Mouse (Mus musculus) adrenal gland, postnatal 36 days (tissue): ENCODE results near the gene Zbtb12. TPM values are rescaled to one million over a fixed set of nuclear protein-coding genes. Genes with fewer than 3 reads are reported as not detected.
A peak's percentile ranks its signal among the peaks of the same experiment; 100 is the strongest.
"Not testable (repeated sequence)": the region's sequence is repeated elsewhere in the genome, so short reads cannot be mapped to it uniquely, and the experiment has no call there.

ENCODE experiments used
- DNase-seq, 2 experiments: peaks; one replicate each; pipeline ENCODE4 v3.0.0; 2021; ENCODE audit warnings: mixed read lengths in 1 of 2
- long read RNA-seq, 2 experiments: library from polyadenylated mRNA; stranded (forward); transcript quantifications; one replicate each; pipeline ENCODE4 v2.0.0; 2021; ENCODE audit warnings: borderline sequencing depth in 2 of 2
- total RNA-seq, 2 experiments: library from RNA; stranded (reverse); gene quantifications; 2 replicates each; pipeline ENCODE4 v1.2.3; 2021

The Zbtb12 gene
- total RNA-seq: 10 to 100 TPM; 10.4 to 17.4 TPM
- long read RNA-seq, experiment 1, partial matches to known transcripts: 1 of 4 reads
- long read RNA-seq, experiment 1, other reads (novel, unspliced or antisense): 0 of 4 reads
- long read RNA-seq, experiment 2, partial matches to known transcripts: 0 of 1 reads
- long read RNA-seq, experiment 2, other reads (novel, unspliced or antisense): 1 of 1 reads

DNA sequence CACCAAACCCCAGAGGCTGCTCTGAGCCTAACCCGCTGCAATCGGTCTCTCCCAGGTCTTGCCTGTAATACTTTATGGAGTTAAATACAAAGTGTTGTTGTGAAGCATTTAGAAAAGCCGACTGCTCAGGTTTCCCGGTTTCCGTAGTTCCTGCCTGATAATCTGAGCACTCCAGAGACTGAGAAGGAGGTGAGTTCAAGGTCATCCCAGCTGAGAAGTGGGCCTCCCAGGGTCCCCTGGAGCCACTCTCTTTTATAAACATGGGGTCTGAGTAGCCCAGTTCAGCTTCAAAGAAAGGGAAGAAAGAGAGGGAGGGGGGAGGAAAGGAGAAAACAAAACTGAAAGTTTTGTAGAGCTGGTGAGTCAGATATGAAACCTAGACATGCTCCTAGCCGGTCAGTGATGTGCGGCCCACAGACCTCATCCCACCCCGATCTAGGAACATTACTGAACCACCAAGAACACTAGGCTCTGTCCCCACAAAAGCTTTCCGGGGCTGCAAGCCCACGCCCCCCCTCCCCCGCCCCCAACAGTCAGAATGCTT lies at the start of gene Zbtb12:
Gene Zbtb12 (plus strand): TSS at position 148 of the 544 bp plus-strand sequence.
- no peak for DNase-seq

DNA sequence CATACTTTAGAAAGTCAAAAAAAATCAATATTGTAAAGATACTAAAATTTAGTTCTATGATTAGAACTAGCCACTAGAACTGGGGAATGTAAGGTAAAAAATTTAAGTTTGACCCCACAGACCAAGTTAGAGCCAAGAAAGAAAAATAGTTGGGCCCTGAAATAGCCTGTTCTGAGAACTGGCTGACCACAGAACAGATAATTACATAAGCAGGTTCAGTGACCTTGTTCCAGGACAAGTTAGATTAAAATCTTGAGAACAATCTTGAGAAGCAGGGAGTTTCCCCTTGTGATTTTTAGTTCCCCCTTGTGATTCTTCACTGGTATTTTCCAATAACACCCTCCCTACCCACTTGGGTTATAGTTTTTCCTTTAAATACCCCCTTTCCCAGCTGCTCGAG lies 48.5 kb upstream of the Zbtb12 start:
- not testable (repeated sequence) for DNase-seq

DNA sequence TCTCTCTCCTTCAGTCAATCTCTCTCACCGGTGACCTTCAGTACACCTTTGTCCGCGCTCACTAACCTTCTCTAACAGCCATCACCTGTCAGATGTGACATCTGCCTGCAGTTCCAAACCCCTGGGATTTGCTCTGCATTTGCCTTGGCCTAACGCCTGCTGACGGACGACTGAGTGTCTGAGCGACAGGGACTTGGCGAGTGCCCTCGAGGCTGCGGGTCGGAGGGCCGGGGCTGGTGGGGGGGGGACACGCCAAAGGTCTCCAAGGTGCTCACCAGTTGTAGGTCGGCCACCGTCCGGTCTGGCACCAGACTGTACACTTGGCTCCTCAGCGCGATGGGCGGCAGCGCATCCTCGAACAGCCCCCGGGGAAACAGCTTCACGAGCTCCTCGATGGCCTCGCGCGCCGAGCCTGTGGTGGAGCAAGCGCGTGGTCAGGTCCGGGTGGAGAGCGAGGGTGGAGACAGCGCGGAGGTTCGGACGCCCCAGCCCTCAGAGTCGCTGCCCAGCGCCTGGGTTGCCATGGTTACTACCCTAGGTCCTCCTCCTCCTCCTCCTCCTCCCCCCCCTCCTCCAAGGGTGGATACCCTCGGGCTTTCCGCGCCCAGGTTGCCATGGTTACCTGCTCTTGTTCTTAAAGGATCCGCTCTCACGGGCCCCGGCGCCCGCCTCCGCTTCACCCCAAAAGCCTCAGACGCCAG lies 43.0 kb upstream of the Zbtb12 start:
- peak in 1 of 2 experiments; percentile 84 for DNase-seq

DNA sequence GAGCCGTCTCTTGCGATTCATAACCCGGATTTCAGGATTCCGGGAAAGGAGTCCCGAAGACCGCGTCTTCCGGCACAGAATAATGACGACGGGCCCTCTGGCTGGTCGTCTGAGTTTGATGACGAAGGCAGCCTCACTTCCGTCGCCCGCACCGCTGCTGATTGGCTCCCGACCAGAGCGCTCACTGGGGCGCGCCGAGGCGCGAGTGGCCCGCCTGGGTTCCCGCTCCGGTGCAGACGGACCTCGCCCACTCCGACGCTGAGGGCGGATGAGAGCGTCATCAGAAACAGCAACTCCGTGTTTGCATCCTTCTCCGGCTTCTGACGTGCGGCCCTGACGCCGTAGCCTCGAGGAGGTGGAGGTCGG lies 42.4 kb upstream of the Zbtb12 start, which contains the start of the genes Stk19 and Dxo:
Gene Stk19 (minus strand): TSS at position 90 of the 366 bp plus-strand sequence.
Gene Dxo (plus strand): TSS at position 164 of the 366 bp plus-strand sequence.
- DNase-seq: peak; percentile 97

DNA sequence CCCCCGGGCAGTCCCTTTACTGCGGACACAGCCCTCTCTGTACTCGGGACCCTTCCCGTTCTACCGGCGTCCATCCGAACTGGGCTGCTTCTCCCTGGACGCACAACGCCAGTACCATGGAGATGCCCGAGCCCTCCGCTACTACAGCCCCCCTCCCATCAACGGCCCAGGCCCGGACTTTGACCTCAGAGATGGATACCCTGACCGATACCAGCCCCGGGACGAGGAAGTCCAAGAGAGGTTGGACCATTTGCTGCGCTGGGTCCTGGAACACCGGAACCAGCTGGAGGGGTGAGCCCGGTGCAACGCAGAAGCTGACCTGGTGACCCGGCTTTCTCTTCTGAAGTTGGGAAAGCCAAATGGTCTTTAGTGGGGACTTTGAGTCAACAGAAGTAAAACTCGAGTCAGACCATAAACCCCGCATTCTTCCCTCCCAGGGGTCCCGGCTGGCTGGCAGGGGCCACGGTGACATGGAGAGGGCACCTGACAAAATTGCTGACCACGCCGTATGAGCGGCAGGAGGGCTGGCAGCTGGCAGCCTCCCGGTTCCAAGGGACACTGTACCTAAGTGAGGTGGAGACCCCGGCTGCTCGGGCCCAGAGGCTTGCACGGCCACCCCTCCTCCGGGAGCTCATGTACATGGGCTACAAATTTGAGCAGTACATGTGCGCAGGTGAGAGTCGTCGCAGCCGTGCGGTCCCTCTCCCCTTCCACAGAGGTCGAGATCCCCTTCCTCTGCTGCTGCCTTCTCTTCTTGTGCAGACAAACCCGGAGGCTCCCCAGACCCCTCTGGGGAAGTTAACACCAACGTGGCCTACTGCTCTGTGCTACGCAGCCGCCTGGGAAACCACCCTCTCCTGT lies 41.6 kb upstream of the Zbtb12 start:
- DNase-seq: peak in 1 of 2 experiments; percentile 12

DNA sequence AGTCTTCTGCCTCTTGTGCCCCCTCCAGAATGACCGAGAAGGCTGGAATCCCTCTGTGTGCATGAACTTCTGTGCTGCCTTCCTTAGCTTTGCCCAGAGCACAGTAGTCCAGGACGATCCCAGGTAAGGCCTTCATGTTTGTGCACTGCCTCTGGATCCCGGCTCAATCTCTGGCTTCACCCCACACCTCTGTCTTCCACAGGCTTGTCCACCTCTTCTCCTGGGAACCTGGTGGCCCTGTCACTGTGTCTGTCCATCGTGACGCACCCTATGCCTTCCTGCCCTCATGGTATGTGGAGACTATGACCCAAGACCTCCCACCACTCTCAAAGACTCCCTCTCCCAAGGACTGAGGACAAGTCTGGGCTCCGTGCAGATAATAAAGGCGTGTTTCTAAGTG lies 40.5 kb upstream of the Zbtb12 start:
- no peak for DNase-seq

DNA sequence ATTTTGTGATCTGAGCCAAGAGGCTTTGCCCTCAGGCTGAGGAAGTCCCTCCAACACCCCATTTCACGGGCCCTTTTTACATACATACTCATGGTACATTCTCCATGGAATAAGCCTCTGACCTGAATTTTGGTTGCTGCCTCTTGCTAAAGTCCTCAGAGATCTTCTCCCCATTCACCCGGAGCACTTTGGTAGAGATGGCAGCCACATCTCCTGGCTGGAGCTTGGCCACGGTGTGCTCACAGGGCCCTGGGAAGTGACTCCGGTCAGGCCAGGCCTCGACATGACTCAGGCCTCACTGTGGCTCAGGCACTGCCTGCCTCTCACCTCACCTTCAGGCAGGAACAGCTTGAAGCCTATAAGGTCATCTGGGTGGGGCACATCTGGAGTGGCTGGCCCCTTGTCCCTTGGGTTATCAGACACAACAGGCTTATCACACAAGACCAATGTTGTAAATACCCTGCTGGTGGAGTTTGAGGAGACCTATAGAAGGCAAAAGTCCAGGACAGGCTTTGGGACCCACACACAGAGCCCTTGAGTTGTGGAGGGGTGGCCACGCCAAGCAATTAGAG lies 38.5 kb upstream of the Zbtb12 start:
- DNase-seq: no peak

DNA sequence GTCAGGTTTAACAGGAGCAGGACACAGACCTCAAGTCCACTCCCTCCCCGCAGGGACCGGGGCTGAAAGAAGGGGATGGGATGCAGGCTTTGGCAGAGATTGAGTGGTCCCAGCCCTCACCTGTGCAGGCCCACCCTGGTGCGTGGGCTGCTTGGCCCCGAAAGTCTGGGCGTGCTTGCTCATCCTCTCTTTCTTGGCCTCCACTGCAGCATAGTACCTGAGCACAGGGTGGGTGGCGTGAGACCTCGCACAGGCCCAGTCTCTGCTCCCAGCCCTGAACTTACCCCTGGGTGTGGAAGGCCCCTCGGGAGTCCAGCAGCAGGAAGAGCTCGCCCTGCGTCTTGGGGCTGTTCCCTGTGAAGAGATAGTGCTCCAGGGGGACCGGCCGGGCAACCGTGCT lies 34.4 kb upstream of the Zbtb12 start:
- DNase-seq: no peak

DNA sequence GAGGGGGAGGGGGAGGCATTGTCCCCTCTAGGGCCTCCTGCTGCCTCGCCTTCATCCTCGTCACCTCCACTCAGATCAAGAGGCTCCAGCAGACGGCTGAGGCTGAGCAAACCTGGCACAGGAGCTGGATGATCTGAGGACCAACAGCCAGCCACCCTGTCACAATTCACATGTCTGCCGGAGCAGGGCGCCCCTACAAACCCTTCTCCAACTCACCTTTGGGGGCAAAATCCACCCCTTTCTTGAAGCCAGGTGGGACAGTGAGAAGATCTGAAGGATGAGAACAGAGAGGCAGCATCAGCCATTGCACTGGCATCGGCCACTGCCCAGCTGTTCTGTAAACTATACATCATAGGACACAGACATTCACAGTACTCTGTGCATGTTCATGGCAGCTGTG lies 32.1 kb upstream of the Zbtb12 start:
- DNase-seq: no peak

DNA sequence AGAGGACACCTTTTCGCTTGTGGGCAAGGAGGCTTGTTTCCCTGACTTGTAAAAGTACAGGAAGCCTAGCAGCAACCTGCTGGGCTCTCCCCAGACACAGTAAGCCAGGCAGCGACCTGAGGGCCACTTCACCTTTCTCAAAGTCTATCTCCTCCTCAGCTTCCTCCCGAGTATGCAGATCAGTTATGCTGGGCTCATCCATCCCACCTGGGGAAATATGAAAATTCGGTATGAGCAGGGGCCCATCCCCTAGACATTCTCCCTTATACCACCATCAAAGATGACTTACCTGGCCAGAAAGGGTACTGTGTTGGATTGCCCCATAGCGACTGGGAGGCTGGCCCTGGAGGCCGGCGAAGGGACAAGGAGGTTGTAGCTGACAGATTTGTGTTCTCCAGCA lies 31.7 kb upstream of the Zbtb12 start:
- no peak for DNase-seq

DNA sequence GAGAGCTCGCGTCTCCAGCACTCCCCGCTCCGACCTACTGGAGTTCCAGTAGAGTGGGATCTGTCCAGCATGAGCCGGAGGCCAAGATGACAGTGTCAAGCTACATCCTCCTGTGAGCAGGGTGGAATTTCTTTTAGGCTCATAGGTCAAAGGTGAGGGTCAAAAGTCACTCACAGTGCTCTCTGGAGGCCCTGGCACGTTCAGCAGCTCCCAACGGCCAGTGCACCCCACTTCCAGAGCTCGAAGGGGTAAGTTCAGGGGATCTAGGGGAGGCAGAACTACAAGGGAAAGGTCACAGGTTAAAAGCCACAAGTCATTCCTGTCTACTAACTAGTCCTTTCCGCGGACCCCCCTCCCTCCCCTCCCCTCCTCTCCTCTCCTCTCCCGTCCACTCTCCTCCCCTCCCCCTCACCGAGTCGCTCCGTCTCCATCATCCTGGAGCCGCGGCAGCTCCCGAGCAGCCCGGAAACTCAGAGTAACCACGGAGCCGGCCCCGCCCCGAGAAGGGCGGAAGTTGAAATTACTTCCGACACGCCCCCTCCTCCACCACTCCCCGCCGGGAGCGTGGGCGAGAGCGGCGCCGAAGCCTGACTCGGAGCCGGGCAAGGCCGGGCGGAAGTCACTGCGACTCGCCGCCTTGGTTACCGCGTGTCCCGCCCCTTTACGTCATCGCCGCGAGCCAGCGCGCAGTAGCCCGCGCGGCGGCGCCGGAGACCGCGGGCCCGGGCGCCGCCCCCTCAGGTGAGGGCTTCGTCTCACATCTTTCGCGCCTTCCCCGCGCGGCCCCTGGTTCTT lies 29.4 kb upstream of the Zbtb12 start, which contains the start of the genes Skiv2l and Nelfe:
Gene Skiv2l (minus strand): TSS at position 489 of the 795 bp plus-strand sequence.
Gene Nelfe (plus strand): TSS at position 670 of the 795 bp plus-strand sequence.
- peak; percentile 99 for DNase-seq

DNA sequence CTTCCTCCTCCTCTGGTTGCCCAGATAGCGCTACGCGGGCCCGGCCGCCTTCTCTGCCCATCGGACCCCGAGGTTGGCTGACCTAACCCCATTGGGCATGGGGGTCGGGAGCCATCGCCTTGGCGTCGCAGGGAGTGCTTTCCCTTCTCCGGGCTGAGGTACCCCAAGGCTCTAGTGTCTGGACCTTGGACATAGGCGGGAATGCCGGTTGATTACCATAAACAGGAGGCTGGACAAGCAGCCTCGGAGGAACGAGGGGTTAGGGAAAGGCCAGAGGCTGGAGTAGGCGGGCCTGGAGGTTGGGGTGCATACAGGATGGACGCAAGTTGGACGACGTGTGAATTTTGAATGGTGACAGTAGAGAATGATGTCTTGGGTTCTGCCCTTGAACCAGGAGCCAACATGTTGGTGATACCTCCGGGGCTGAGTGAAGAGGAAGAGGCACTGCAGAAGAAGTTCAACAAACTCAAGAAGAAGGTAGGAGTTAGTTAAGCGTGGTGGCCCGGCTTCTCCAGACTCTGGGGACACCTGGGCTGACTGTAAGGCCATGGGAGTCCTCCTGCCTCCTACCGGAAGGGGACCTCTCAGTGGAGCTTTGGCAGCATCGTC lies 28.7 kb upstream of the Zbtb12 start:
- no peak for DNase-seq

DNA sequence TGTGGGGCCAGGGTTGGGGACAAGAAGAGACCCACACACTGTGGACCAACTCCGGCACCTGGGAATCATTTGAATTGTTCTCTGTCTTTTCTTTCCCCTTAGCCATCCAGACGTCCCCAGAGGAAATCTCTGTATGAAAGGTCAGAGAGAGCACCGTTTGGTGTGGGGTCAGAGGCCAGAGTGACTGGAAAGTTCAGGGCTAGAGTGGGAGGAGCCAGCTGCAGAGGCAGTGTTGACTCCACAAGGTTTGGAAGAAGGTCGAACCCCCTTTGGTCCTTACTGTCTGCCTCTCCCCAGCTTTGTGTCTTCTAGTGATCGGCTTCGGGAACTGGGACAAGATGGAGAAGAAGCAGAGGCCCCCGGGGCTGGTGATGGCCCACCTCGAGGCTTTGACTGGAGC lies 25.8 kb upstream of the Zbtb12 start:
- DNase-seq: no peak

DNA sequence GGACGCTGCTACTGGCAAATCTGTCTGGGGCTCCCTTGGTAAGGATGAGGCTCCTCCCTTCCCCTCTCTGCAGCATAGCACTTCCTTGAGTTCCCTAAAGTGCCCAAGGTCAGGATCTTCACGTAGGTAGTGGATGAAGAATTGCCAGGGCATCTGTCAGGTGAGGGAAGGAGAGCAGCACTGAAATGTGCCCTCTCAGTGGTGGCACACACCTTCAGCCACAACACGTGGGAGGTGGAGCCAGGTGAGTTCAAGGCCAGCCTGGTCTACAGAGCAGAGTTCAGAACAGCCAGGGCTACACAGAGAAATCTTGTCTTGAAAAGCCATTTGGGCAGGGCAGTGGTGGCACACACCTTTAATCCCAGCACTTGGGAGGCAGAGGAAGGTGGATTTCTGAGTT lies 24.5 kb upstream of the Zbtb12 start:
- no peak for DNase-seq

DNA sequence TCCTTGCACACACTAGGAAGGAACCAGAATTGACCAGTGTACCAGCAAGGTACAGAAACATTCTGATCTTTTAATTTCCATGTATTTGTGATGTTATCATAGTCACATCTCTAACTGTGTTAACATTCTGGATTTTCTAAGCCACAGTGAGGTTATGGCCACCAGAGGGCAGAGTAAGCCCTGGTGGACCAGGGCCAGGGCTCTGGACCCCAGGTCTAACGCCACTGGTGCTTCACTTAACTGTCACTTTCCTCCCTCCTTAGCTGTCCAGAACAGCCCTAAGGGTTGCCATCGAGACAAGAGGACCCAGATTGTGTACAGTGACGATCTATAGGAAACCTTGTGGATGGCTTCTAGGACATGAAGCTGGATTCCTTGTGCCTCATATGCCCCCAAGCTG lies 23.5 kb upstream of the Zbtb12 start:
- peak; percentile 61 to 71 for DNase-seq

DNA sequence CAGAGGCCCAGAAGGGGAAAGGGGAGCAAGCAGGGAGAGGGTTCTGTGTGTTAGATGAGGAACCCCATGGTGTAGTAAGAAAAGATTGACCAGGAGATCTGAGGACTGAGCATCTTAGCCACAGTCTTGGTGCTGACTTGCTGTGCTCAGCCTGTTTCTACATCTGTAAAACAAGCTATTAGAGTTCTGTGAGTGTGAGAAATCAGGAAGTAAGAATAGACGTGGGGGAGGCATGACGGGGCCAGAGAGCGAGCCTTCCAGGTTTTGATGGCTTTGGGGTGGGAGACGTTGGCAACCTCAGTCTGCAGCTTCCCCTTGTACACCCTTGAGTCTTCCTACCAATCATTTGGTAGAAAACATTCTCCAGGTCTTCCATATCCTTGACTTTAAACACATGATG lies 20.6 kb upstream of the Zbtb12 start:
- no peak for DNase-seq

DNA sequence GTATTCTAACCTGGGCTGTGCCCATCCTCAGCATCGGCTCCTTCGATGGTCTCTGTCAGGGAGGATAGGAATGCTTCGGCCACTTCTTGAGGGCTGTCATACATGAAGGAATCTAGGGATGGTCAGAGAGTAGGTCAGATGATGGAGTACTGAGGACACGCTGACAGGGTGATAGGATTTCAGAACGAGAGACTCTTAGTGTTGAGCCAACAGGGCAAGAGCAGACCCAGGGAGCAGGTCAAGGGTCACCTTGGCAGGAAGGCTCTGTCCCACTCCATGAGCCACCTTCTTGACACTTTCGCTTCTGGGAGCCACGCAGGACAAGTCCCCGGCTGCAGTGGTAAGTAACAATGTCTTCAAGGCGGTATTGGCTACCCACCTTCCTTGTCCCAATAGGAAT lies 18.8 kb upstream of the Zbtb12 start:
- no peak for DNase-seq

DNA sequence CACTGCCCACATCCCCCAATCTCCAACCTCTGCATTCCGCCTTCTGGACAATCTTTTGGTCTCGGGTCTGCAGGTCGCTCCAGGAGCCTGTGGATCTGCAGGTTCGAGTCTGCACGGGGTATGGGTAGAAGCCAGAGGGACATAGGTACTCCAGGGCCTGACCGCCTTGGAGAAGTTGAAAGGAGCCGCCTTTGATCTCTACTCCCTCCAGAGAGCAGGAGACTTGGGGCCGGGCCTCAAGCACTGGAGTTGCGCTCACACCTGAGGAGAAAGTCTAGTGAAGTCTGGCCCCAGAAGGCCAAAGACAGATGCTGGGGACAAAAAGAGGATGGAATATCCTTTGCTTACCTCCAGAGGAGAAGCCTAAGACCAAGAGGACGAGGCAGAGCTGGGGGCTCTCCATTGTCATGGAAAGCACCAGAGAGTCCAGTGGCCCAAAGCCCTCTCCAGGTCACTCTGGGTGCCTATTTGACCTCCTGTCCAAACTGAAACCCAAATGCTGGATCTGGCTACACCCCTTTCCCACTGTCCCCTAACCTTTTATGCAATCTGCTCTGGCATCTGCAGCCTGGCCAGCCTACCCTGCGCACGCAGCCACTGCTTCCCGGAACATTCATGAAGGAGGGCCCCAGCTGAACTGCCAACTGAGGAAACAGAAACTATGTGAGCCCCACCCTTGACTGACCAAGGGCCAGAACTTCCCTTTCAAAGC lies 17.4 kb upstream of the Zbtb12 start:
- peak in 1 of 2 experiments; percentile 36 for DNase-seq

DNA sequence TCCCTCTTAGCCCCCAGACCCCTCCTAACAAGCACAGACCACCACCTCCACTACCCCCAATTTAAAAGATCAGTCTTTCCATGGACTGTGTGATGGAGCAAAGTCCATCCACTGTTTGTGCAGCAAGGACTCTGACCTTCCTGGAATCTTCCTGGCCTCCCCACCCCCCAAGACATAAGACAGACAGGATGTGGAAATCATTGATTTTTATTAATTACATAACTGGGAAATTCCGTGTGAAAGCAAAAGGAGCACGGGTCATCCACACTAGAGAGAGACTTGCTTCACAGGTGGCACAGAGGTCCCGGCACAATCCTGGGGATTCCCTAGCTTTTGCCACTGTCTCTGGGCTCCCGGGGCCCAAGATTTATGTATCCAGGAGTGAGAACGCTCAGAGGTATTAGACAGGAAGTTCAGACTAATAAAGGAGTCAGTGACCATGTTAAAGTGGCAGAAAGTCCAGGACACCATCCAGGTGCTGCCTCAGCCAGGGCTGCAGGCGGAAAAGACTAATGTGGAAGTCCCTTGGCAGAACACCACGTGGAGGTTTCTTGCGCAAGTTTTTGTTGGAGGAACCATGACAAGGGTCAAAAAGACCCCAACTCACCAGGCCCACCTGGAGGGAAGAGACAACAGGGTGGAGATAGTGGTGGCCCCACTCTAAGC lies 16.7 kb upstream of the Zbtb12 start, which contains the start of gene Cfb:
Gene Cfb (minus strand): TSS at position 103 of the 666 bp plus-strand sequence.
- DNase-seq: no peak
